Mouse (Mus musculus) heart, adult 2 months (tissue): ENCODE measurements around the gene Cald1. TPM values are rescaled to one million over a fixed set of nuclear protein-coding genes. Genes with fewer than 3 reads are reported as not detected.

ENCODE experiments used
- DNase-seq, 2 experiments: peaks; one replicate each; pipeline ENCODE4 v3.0.0; 2021
- H3K27ac ChIP-seq: fragments of 200-600 bp; 2 replicates; pipeline ENCODE4 v1.8.1; 2022
- H3K27me3 ChIP-seq: fragments of 200-500 bp; 2 replicates; pipeline ENCODE4 v1.6.1; 2012; ENCODE audit warnings: mild to moderate bottlenecking, low read length, inconsistent platforms, mixed read lengths; ENCODE audit not compliant: control insufficient read depth, insufficient read depth
- H3K36me3 ChIP-seq: fragments of 200-500 bp; 2 replicates; pipeline ENCODE4 v1.6.1; 2012; ENCODE audit warnings: low read length, inconsistent platforms; ENCODE audit not compliant: control insufficient read depth, insufficient read depth
- H3K4me1 ChIP-seq: fragments of 200-500 bp; 2 replicates; pipeline ENCODE4 v1.6.1; 2011; ENCODE audit warnings: low read length; ENCODE audit not compliant: control insufficient read depth, insufficient read depth
- H3K4me3 ChIP-seq: fragments of 200-600 bp; 2 replicates; pipeline ENCODE4 v1.8.1; 2022
- H3K79me2 ChIP-seq: fragments of 200-500 bp; replicated peaks from 2 replicates; pipeline ENCODE4 v1.6.1; 2012; ENCODE audit warnings: mild to moderate bottlenecking, inconsistent platforms, low read length, moderate library complexity, mixed read lengths; ENCODE audit not compliant: control insufficient read depth, insufficient read depth
- H3K9ac ChIP-seq: fragments of 200-500 bp; 2 replicates; pipeline ENCODE4 v1.6.1; 2012; ENCODE audit warnings: low read depth, mild to moderate bottlenecking, control low read depth, inconsistent platforms, low read length, mixed read lengths
- CTCF ChIP-seq: fragments of 200-600 bp; IDR thresholded peaks from 2 replicates; pipeline ENCODE4 v1.8.1; 2022; ENCODE audit warnings: antibody characterized with exemption, mild to moderate bottlenecking, moderate library complexity
- EP300 ChIP-seq: fragments of 200-500 bp; IDR thresholded peaks from 2 replicates; pipeline ENCODE4 v1.6.1; 2011; ENCODE audit warnings: low read depth, low read length, control low read depth; ENCODE audit not compliant: insufficient read depth
- POLR2A ChIP-seq: fragments of 200-500 bp; IDR thresholded peaks from 2 replicates; pipeline ENCODE4 v1.6.1; 2011; ENCODE audit warnings: mild to moderate bottlenecking, low read depth, low read length, control low read depth; ENCODE audit not compliant: insufficient read depth
- WGBS: fragments of 180-500 bp; shearing (Covaris S2); methylation state at CpG from one replicate; pipeline ENCODE4 v1.1.7; 2018; 5-methylcytosine and 5-hydroxymethylcytosine counted together
- intact Hi-C: fragments of 180-260 bp; cut with DNase I; formaldehyde crosslinking; loops from one replicate; pipeline ENCODE4 v1.15.1; 2025
- polyA plus RNA-seq: library from polyadenylated mRNA; depleted of rRNA; stranded (reverse); fragments of >200 nt; gene quantifications from 2 replicates; pipeline ENCODE4 v1.2.3, GENCODE M21; 2012
- total RNA-seq, 2 experiments: library from RNA; stranded (reverse); gene quantifications; 2 replicates each; pipeline ENCODE4 v1.2.3; 2021

Cald1 gene
- total and polyA plus RNA-seq, 3 experiments = 14.1 to 62.8 (median 47.6) TPM

DNA sequence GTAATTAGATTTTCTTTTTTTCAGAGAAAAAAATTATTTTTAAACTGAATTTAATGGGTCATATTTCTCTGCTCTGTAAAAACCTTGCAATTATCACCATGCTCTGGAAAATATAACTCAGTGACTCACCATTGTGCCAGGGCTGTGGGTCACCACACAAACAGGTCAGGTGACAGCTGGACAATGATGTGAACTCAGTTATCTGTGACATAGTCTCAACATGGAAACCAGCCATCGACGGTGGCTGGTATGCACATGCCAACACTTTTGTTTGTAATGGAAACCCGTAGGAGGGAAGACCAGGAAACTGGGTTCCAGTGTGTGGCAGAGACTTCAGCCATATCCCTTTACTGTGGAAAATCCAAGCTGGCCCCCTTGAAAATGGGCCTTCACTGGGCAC is 35.5 kb downstream of the Cald1 start:
- H3K36me3 ChIP-seq = peaks cover 8% of the 10 kb centered on the region
- H3K4me3 ChIP-seq = no peak overlapping the region
- no peak overlapping the region for H3K27ac ChIP-seq
- H3K9ac ChIP-seq = no peak overlapping the region
- peaks cover 9% of the 10 kb centered on the region for H3K4me1 ChIP-seq
- no peak for DNase-seq
- TF ChIP-seq CTCF (no peak), POLR2A (no peak), EP300 (no peak)
- intact Hi-C loops = no loop called here
- WGBS = 20% methylated on average over 3 of the region's 3 CpGs
- H3K79me2 ChIP-seq = peaks cover 3% of the 10 kb centered on the region; the same call in 1 of the 2 replicates
- no peaks in the 10 kb centered on the region for H3K27me3 ChIP-seq

GRCm38 (mm10) chr6:34637588-34638438 is 39.5 kb downstream of the Cald1 start:
- WGBS = 52% methylated on average over 10 of the region's 10 CpGs
- intact Hi-C loops = no loop called here
- TF ChIP-seq POLR2A (no peak), CTCF (no peak), EP300 (no peak)

GRCm38 (mm10) chr6:34638667-34639066 is 40.4 kb downstream of the Cald1 start:
- WGBS = 25% methylated on average over 2 of the region's 2 CpGs
- Histone ChIP-seq H3K9ac (no peak overlapping the region), H3K27me3 (no peaks in the 10 kb centered on the region), H3K27ac (no peak overlapping the region), H3K4me1 (peaks cover 7% of the 10 kb centered on the region), H3K36me3 (peaks cover 11% of the 10 kb centered on the region), H3K79me2 (no peaks in the 10 kb centered on the region; the same call in 1 of the 2 replicates), H3K4me3 (no peak overlapping the region)
- TF ChIP-seq POLR2A = no peak
- TF ChIP-seq CTCF = peak; percentile 22
- no peak for TF ChIP-seq EP300
- DNase-seq = peak in 1 of 2 experiments; percentile 23
- intact Hi-C loops = no loop called here

More at GRCm38 (mm10) chr6:34637588-34638438, 39.5 kb downstream of the Cald1 start:
- Histone ChIP-seq H3K36me3 (peaks cover 13% of the 10 kb centered on the region), H3K9ac (no peak overlapping the region), H3K27me3 (no peaks in the 10 kb centered on the region), H3K79me2 (no peaks in the 10 kb centered on the region; the same call in 1 of the 2 replicates), H3K4me1 (peaks cover 7% of the 10 kb centered on the region), H3K27ac (peak overlapping the region; percentile 1), H3K4me3 (no peak overlapping the region)
- DNase-seq = no peak

GRCm38 (mm10) chr6:34640226-34640625 is 41.9 kb downstream of the Cald1 start:
- no peak overlapping the region for H3K27ac ChIP-seq
- no peak overlapping the region for H3K9ac ChIP-seq
- TF ChIP-seq EP300 (no peak), CTCF (no peak), POLR2A (no peak)
- WGBS = 92% methylated on average over 9 of the region's 9 CpGs
- H3K36me3 ChIP-seq = peaks cover 11% of the 10 kb centered on the region
- no peaks in the 10 kb centered on the region for H3K27me3 ChIP-seq
- no peaks in the 10 kb centered on the region; the same call in 1 of the 2 replicates for H3K79me2 ChIP-seq
- intact Hi-C loops = loop anchor here (5.0 kb wide), 1 partner anchor 43 kb away; the partner anchor contains the start of gene Cald1
- H3K4me3 ChIP-seq = no peak overlapping the region
- H3K4me1 ChIP-seq = peaks cover 6% of the 10 kb centered on the region
- DNase-seq = no peak

DNA sequence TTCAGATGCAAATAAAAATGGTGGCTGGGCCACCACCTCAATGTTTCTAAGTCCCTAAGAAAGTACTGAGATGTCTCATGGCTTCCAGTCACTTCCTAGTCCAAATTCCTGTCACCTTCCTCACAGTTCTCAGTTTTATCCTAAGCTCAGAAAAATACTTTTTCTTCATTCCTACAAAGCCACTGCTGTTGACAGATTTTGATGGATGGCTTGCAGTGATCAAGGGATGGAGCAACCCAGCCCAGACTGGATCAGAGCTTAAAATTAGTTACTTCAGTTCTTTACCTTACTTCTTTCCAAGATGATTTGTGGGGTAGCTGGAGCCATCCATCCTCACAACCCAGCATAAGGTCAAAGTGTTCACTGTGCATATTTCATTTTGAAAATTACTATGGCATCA is 42.8 kb downstream of the Cald1 start:
- Histone ChIP-seq H3K27me3 (no peaks in the 10 kb centered on the region), H3K4me3 (no peak overlapping the region), H3K27ac (no peak overlapping the region), H3K4me1 (peaks cover 6% of the 10 kb centered on the region), H3K79me2 (no peaks in the 10 kb centered on the region; the same call in 1 of the 2 replicates), H3K9ac (no peak overlapping the region), H3K36me3 (peaks cover 11% of the 10 kb centered on the region)
- TF ChIP-seq EP300 = no peak
- no peak for TF ChIP-seq POLR2A
- DNase-seq = no peak
- intact Hi-C loops = loop anchor here (5.0 kb wide), 1 partner anchor 44 kb away; the partner anchor contains the start of gene Cald1

GRCm38 (mm10) chr6:34642075-34642547 is 43.8 kb downstream of the Cald1 start:
- no peak overlapping the region for H3K9ac ChIP-seq
- no peaks in the 10 kb centered on the region for H3K27me3 ChIP-seq
- no peak overlapping the region for H3K4me3 ChIP-seq
- peaks cover 9% of the 10 kb centered on the region for H3K36me3 ChIP-seq
- H3K4me1 ChIP-seq = peaks cover 6% of the 10 kb centered on the region
- DNase-seq = no peak
- 57% methylated on average over 5 of the region's 5 CpGs for WGBS
- H3K79me2 ChIP-seq = no peaks in the 10 kb centered on the region; the same call in 1 of the 2 replicates
- no peak for TF ChIP-seq CTCF
- intact Hi-C loops = loop anchor here (2.0 to 5.0 kb wide), 2 partner anchors 43 to 45 kb away; partner anchors contain the start of gene Cald1
- peak overlapping the region; percentile 1; the same call in 1 of the 2 replicates for H3K27ac ChIP-seq
